Mouse (Mus musculus) c-Kit-positive CD71-negative TER-119-negative erythroid progenitor cells, embryonic 14.5 days (primary cell): ENCODE data around the gene Cpsf2.

Experiments
- DNase-seq: peaks from one replicate; pipeline ENCODE4 v3.0.0-alpha.2; 2013; ENCODE audit warnings: low read depth

Cpsf2 gene

GRCm38 (mm10) chr12:101980266-101980665, 4.5 kb downstream of the Cpsf2 start:
- DNase-seq = peak; percentile 59

GRCm38 (mm10) chr12:101981559-101981958, 5.8 kb downstream of the Cpsf2 start:
- DNase-seq = no peak

GRCm38 (mm10) chr12:101982977-101983376, 7.2 kb downstream of the Cpsf2 start:
- no peak for DNase-seq

- no peak for DNase-seq
Measured at GRCm38 (mm10) chr12:101985110-101985509, 9.3 kb downstream of the Cpsf2 start.

GRCm38 (mm10) chr12:101987659-101988058, 11.9 kb downstream of the Cpsf2 start:
- DNase-seq = no peak

- no peak for DNase-seq
Measured at GRCm38 (mm10) chr12:101994576-101995467, 19.0 kb downstream of the Cpsf2 start.

- no peak for DNase-seq
Measured at GRCm38 (mm10) chr12:101998929-101999328, 23.1 kb downstream of the Cpsf2 start.

GRCm38 (mm10) chr12:102000785-102001184, 25.0 kb downstream of the Cpsf2 start:
- no peak for DNase-seq

GRCm38 (mm10) chr12:102008111-102008977, 32.6 kb downstream of the Cpsf2 start:
- no peak for DNase-seq

GRCm38 (mm10) chr12:102009551-102009950, 33.8 kb downstream of the Cpsf2 start:
- no peak for DNase-seq

GRCm38 (mm10) chr12:102014411-102014810, 38.6 kb downstream of the Cpsf2 start:
- no peak for DNase-seq

GRCm38 (mm10) chr12:102015127-102015526, 39.3 kb downstream of the Cpsf2 start:
- no peak for DNase-seq

GRCm38 (mm10) chr12:102021923-102022322, 46.1 kb downstream of the Cpsf2 start:
- DNase-seq = no peak

GRCm38 (mm10) chr12:102029184-102029583, 53.4 kb downstream of the Cpsf2 start:
- no peak for DNase-seq

- DNase-seq = no peak
Measured at GRCm38 (mm10) chr12:102029892-102030446, 54.2 kb downstream of the Cpsf2 start.

- no peak for DNase-seq
Measured at GRCm38 (mm10) chr12:102034934-102035333, 59.1 kb downstream of the Cpsf2 start.

GRCm38 (mm10) chr12:102039861-102040260, 64.1 kb downstream of the Cpsf2 start:
- no peak for DNase-seq

- no peak for DNase-seq
Measured at GRCm38 (mm10) chr12:102041699-102042098, 65.9 kb downstream of the Cpsf2 start.

GRCm38 (mm10) chr12:102042247-102042646, 66.5 kb downstream of the Cpsf2 start:
- no peak for DNase-seq

GRCm38 (mm10) chr12:102043840-102044239, 68.1 kb downstream of the Cpsf2 start:
- no peak for DNase-seq

- no peak for DNase-seq
Measured at GRCm38 (mm10) chr12:102054155-102054554, 78.4 kb downstream of the Cpsf2 start.

GRCm38 (mm10) chr12:102055758-102056157, 80.0 kb downstream of the Cpsf2 start:
- DNase-seq = no peak
